Mouse (Mus musculus): ENCODE data around the gene Sarnp. TPM values are rescaled to one million over a fixed set of nuclear protein-coding genes. Genes with fewer than 3 reads are reported as not detected.
A peak's percentile ranks its signal among the peaks of the same experiment; 100 is the strongest.

Sarnp gene
- polyA plus RNA-seq, 1 experiment from 2014 or later = 233 TPM

GRCm38 (mm10) chr10:128919203-128919631 is 102.1 kb downstream of the Sarnp start:
- 18% methylated on average over 6 of the region's 6 CpGs for WGBS
- no peak for DNase-seq (ENCODE audit: low spot score)
- Histone ChIP-seq H3K27ac (ENCODE audit: low read depth, low read length) (no peak overlapping the region), H3K4me3 (ENCODE audit: low read depth, low read length) (no peak overlapping the region), H3K27me3 (ENCODE audit: control insufficient read depth, insufficient read depth, low read length) (no peaks in the 10 kb centered on the region), H3K9ac (ENCODE audit: low read length) (no peak overlapping the region), H3K4me2 (ENCODE audit: low read depth) (no peak overlapping the region), H3K9me3 (ENCODE audit: control insufficient read depth, low read length) (no peaks in the 10 kb centered on the region), H3K4me1 (ENCODE audit: control insufficient read depth, insufficient read depth, low read length) (peaks cover 6% of the 10 kb centered on the region), H3K36me3 (ENCODE audit: control insufficient read depth, insufficient read depth, low read length) (peaks cover 4% of the 10 kb centered on the region; the same call in 1 of the 2 replicates)
- ATAC-seq (ENCODE audit: insufficient read depth, low FRiP score, low TSS enrichment) = no peak

- 88% methylated on average over 7 of the region's 7 CpGs for WGBS
- no peaks in the 10 kb centered on the region for H3K27me3 ChIP-seq (ENCODE audit: control insufficient read depth, insufficient read depth, low read length)
- no peak overlapping the region for H3K9ac ChIP-seq (ENCODE audit: low read length)
- H3K4me2 ChIP-seq (ENCODE audit: low read depth) = no peak overlapping the region
- DNase-seq (ENCODE audit: low spot score) (no peak), ATAC-seq (ENCODE audit: insufficient read depth, low FRiP score, low TSS enrichment) (no peak)
- peaks cover 6% of the 10 kb centered on the region for H3K4me1 ChIP-seq (ENCODE audit: control insufficient read depth, insufficient read depth, low read length)
- H3K4me3 ChIP-seq (ENCODE audit: low read depth, low read length) = no peak overlapping the region
- no peaks in the 10 kb centered on the region for H3K9me3 ChIP-seq (ENCODE audit: control insufficient read depth, low read length)
- no peak overlapping the region for H3K27ac ChIP-seq (ENCODE audit: low read depth, low read length)
- H3K36me3 ChIP-seq (ENCODE audit: control insufficient read depth, insufficient read depth, low read length) = peaks cover 4% of the 10 kb centered on the region; the same call in 1 of the 2 replicates
These were observed 102.8 kb downstream of the Sarnp start for GRCm38 (mm10) chr10:128919966-128920365.

- H3K4me3 ChIP-seq (ENCODE audit: low read depth, low read length) = no peak overlapping the region
- H3K27ac ChIP-seq (ENCODE audit: low read depth, low read length) = no peak overlapping the region
- DNase-seq (ENCODE audit: low spot score) (no peak), ATAC-seq (ENCODE audit: insufficient read depth, low FRiP score, low TSS enrichment) (no peak)
- H3K27me3 ChIP-seq (ENCODE audit: control insufficient read depth, insufficient read depth, low read length) = no peaks in the 10 kb centered on the region
- no peak overlapping the region for H3K9ac ChIP-seq (ENCODE audit: low read length)
- peaks cover 6% of the 10 kb centered on the region for H3K4me1 ChIP-seq (ENCODE audit: control insufficient read depth, insufficient read depth, low read length)
- 72% methylated on average over 3 of the region's 3 CpGs for WGBS
- no peaks in the 10 kb centered on the region for H3K9me3 ChIP-seq (ENCODE audit: control insufficient read depth, low read length)
- H3K36me3 ChIP-seq (ENCODE audit: control insufficient read depth, insufficient read depth, low read length) = peaks cover 4% of the 10 kb centered on the region; the same call in 1 of the 2 replicates
- H3K4me2 ChIP-seq (ENCODE audit: low read depth) = no peak overlapping the region
These were observed 103.6 kb downstream of the Sarnp start for GRCm38 (mm10) chr10:128920736-128921161.

- no peak for ATAC-seq (ENCODE audit: insufficient read depth, low FRiP score, low TSS enrichment)
- 79% methylated on average over 1 of the region's 1 CpGs for WGBS
- no peak for DNase-seq (ENCODE audit: low spot score)
- Histone ChIP-seq H3K4me2 (ENCODE audit: low read depth) (no peak overlapping the region), H3K27me3 (ENCODE audit: control insufficient read depth, insufficient read depth, low read length) (no peaks in the 10 kb centered on the region), H3K36me3 (ENCODE audit: control insufficient read depth, insufficient read depth, low read length) (peaks cover 4% of the 10 kb centered on the region; the same call in 1 of the 2 replicates), H3K27ac (ENCODE audit: low read depth, low read length) (no peak overlapping the region), H3K9ac (ENCODE audit: low read length) (no peak overlapping the region), H3K4me3 (ENCODE audit: low read depth, low read length) (no peak overlapping the region), H3K9me3 (ENCODE audit: control insufficient read depth, low read length) (no peaks in the 10 kb centered on the region), H3K4me1 (ENCODE audit: control insufficient read depth, insufficient read depth, low read length) (peaks cover 6% of the 10 kb centered on the region)
These were observed 104.1 kb downstream of the Sarnp start for GRCm38 (mm10) chr10:128921251-128921650.

GRCm38 (mm10) chr10:128921883-128922821 is 105.0 kb downstream of the Sarnp start:
- H3K9me3 ChIP-seq (ENCODE audit: control insufficient read depth, low read length) = no peaks in the 10 kb centered on the region
- H3K4me1 ChIP-seq (ENCODE audit: control insufficient read depth, insufficient read depth, low read length) = peaks cover 6% of the 10 kb centered on the region
- ATAC-seq (ENCODE audit: insufficient read depth, low FRiP score, low TSS enrichment) (no peak), DNase-seq (ENCODE audit: low spot score) (no peak)
- H3K27me3 ChIP-seq (ENCODE audit: control insufficient read depth, insufficient read depth, low read length) = no peaks in the 10 kb centered on the region
- H3K9ac ChIP-seq (ENCODE audit: low read length) = no peak overlapping the region
- H3K4me3 ChIP-seq (ENCODE audit: low read depth, low read length) = peak overlapping the region; percentile 64
- 74% methylated on average over 16 of the region's 16 CpGs for WGBS
- H3K27ac ChIP-seq (ENCODE audit: low read depth, low read length) = no peak overlapping the region
- no peaks in the 10 kb centered on the region; the same call in 1 of the 2 replicates for H3K36me3 ChIP-seq (ENCODE audit: control insufficient read depth, insufficient read depth, low read length)
- H3K4me2 ChIP-seq (ENCODE audit: low read depth) = peak overlapping the region; percentile 40

- no peaks in the 10 kb centered on the region for H3K36me3 ChIP-seq (ENCODE audit: control insufficient read depth, insufficient read depth, low read length)
- DNase-seq (ENCODE audit: low spot score) (no peak), ATAC-seq (ENCODE audit: insufficient read depth, low FRiP score, low TSS enrichment) (no peak)
- H3K9me3 ChIP-seq (ENCODE audit: control insufficient read depth, low read length) = no peaks in the 10 kb centered on the region
- H3K9ac ChIP-seq (ENCODE audit: low read length) = peak within 1 kb of the TSS; percentile 64
- H3K4me3 ChIP-seq (ENCODE audit: low read depth, low read length) = peak within 1 kb of the TSS; percentile 64
- no peaks in the 10 kb centered on the region for H3K27me3 ChIP-seq (ENCODE audit: control insufficient read depth, insufficient read depth, low read length)
- peak within 1 kb of the TSS; percentile 40 for H3K4me2 ChIP-seq (ENCODE audit: low read depth)
- 19% methylated on average over 1 of the region's 1 CpGs for WGBS
- peak within 1 kb of the TSS; percentile 42; the same call in 1 of the 2 replicates for H3K27ac ChIP-seq (ENCODE audit: low read depth, low read length)
- peaks cover 6% of the 10 kb centered on the region for H3K4me1 ChIP-seq (ENCODE audit: control insufficient read depth, insufficient read depth, low read length)
These were observed 105.6 kb downstream of the Sarnp start, which contains the start of gene Rdh5 for GRCm38 (mm10) chr10:128922822-128923012. Rdh5 (minus strand) TSS chr10:128922888.

GRCm38 (mm10) chr10:128923013-128923691 is 106.0 kb downstream of the Sarnp start:
- WGBS = under 1% methylated on average over 42 of the region's 42 CpGs
- ATAC-seq (ENCODE audit: insufficient read depth, low FRiP score, low TSS enrichment) = peak; percentile 96
- Histone ChIP-seq H3K9me3 (ENCODE audit: control insufficient read depth, low read length) (no peaks in the 10 kb centered on the region), H3K4me1 (ENCODE audit: control insufficient read depth, insufficient read depth, low read length) (peaks cover 6% of the 10 kb centered on the region), H3K27me3 (ENCODE audit: control insufficient read depth, insufficient read depth, low read length) (no peaks in the 10 kb centered on the region), H3K9ac (ENCODE audit: low read length) (peak overlapping the region; percentile 64), H3K36me3 (ENCODE audit: control insufficient read depth, insufficient read depth, low read length) (no peaks in the 10 kb centered on the region), H3K4me3 (ENCODE audit: low read depth, low read length) (peak overlapping the region; percentile 64), H3K27ac (ENCODE audit: low read depth, low read length) (peak overlapping the region; percentile 42; the same call in 1 of the 2 replicates), H3K4me2 (ENCODE audit: low read depth) (peak overlapping the region; percentile 40)
- DNase-seq (ENCODE audit: low spot score) = peak; percentile 89

- 70% methylated on average over 9 of the region's 9 CpGs for WGBS
- Histone ChIP-seq H3K4me2 (ENCODE audit: low read depth) (peak within 1 kb of the TSS; percentile 40), H3K9ac (ENCODE audit: low read length) (peak within 1 kb of the TSS; percentile 64), H3K9me3 (ENCODE audit: control insufficient read depth, low read length) (no peaks in the 10 kb centered on the region), H3K27me3 (ENCODE audit: control insufficient read depth, insufficient read depth, low read length) (no peaks in the 10 kb centered on the region), H3K4me1 (ENCODE audit: control insufficient read depth, insufficient read depth, low read length) (peaks cover 6% of the 10 kb centered on the region), H3K27ac (ENCODE audit: low read depth, low read length) (peak within 1 kb of the TSS; percentile 42; the same call in 1 of the 2 replicates), H3K36me3 (ENCODE audit: control insufficient read depth, insufficient read depth, low read length) (no peaks in the 10 kb centered on the region), H3K4me3 (ENCODE audit: low read depth, low read length) (peak within 1 kb of the TSS; percentile 64)
- no peak for DNase-seq (ENCODE audit: low spot score)
- ATAC-seq (ENCODE audit: insufficient read depth, low FRiP score, low TSS enrichment) = no peak
These were observed 106.8 kb downstream of the Sarnp start, which contains the start of gene Bloc1s1 for GRCm38 (mm10) chr10:128923935-128924334. Bloc1s1 (minus strand) TSS chr10:128924035.
